Mouse (Mus musculus) midbrain, embryonic 10.5 days (tissue): ENCODE results near the gene Pon2. TPM values are rescaled to one million over a fixed set of nuclear protein-coding genes. Genes with fewer than 3 reads are reported as not detected.
A peak's percentile ranks its signal among the peaks of the same experiment; 100 is the strongest.

Experiments
- DNase-seq: peaks from one replicate; pipeline ENCODE4 v3.0.0-alpha.2; 2017; ENCODE audit warnings: low spot score
- H3K27ac ChIP-seq: fragments of 300-500 bp; sonication (generic); replicated peaks from 2 replicates; pipeline ENCODE4 v1.5.1; 2016; ENCODE audit warnings: mild to moderate bottlenecking
- H3K27me3 ChIP-seq: fragments of 300-500 bp; sonication (generic); 2 replicates; pipeline ENCODE4 v1.6.1; 2016; ENCODE audit warnings: low read depth, mild to moderate bottlenecking; ENCODE audit not compliant: poor library complexity, severe bottlenecking
- H3K36me3 ChIP-seq: fragments of 300-500 bp; sonication (generic); 2 replicates; pipeline ENCODE4 v1.6.1; 2016; ENCODE audit warnings: mild to moderate bottlenecking, moderate library complexity
- H3K4me1 ChIP-seq: fragments of 300-500 bp; sonication (generic); 2 replicates; pipeline ENCODE4 v1.6.1; 2016
- H3K4me3 ChIP-seq: fragments of 300-500 bp; sonication (generic); 2 replicates; pipeline ENCODE4 v1.5.1; 2016; ENCODE audit warnings: mild to moderate bottlenecking, moderate library complexity
- H3K9me3 ChIP-seq: fragments of 300-500 bp; sonication (generic); replicated peaks from 2 replicates; pipeline ENCODE4 v1.6.1; 2016; ENCODE audit warnings: mild to moderate bottlenecking
- WGBS: fragments of 180-500 bp; shearing (Covaris S2); methylation state at CpG from one replicate; pipeline ENCODE4 v1.1.7; 2016; 5-methylcytosine and 5-hydroxymethylcytosine counted together
- polyA plus RNA-seq: library from polyadenylated mRNA; unstranded; fragments of >200 nt; fragmentation: Nextera tagmentation; extraction: Ambion mirVana; gene quantifications from 2 replicates; pipeline ENCODE4 v1.2.1, GENCODE M21; 2016

Gene Pon2
- polyA plus RNA-seq, 1 experiment from 2014 or later, result 31.1 TPM

- no peaks in the 10 kb centered on the region for H3K27me3 ChIP-seq
- 90% methylated on average over 7 of the region's 7 CpGs for WGBS
- 0 out of 2 replicates have a peak, but pooled peaks cover 3% of the 10 kb centered on the region for H3K4me1 ChIP-seq
- no peaks in the 10 kb centered on the region for H3K9me3 ChIP-seq
- H3K4me3 ChIP-seq, result no peak overlapping the region
- H3K27ac ChIP-seq, result peak overlapping the region; percentile 28; the same call in 1 of the 2 replicates
- H3K36me3 ChIP-seq, result no peaks in the 10 kb centered on the region
- DNase-seq, result no peak
Observed at GRCm38 (mm10) chr6:5282418-5282817, 15.8 kb downstream of the Pon2 start.

DNA sequence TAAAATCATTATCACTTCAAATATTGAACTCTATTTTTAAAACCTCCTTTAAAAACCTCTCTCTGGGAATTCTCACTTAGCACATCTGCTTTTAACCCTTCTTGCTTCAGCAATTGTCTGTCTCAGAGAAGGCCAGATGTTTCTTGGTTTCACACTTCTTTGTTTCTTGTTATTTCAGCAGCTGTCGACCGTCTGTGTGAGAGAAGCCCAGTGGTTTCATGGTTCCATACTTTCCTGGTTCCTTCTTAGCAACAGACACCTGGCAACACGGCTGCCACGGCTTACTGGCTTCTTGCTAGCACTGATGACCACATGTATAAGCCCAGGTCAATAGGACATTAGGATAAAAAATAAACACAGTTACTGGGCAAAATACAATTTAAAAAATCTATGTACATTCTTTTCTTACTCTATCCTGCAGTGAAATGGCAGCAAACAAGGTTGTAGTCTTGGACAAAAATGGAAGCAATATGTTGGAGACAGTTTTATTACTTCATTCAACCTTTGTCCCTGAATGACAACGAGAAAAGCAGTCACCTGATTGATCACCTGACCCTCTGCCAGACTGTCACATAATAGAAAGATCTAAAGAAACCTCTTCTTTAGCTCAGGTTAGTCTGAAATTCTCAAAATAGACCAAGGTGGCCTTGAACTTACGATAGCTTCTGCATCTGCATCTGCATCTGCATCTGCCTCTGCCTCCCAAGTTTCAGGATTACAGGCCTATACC is 17.5 kb downstream of the Pon2 start:
- 70% methylated on average over 6 of the region's 6 CpGs for WGBS
- Histone ChIP-seq H3K27me3 (no peaks in the 10 kb centered on the region), H3K27ac (no peak overlapping the region), H3K4me1 (0 out of 2 replicates have a peak, but pooled peaks cover 3% of the 10 kb centered on the region), H3K4me3 (no peak overlapping the region), H3K9me3 (no peaks in the 10 kb centered on the region), H3K36me3 (peaks cover 11% of the 10 kb centered on the region)
- DNase-seq, result no peak

GRCm38 (mm10) chr6:5277972-5278371 is 20.3 kb downstream of the Pon2 start:
- no peaks in the 10 kb centered on the region for H3K9me3 ChIP-seq
- no peaks in the 10 kb centered on the region for H3K27me3 ChIP-seq
- H3K4me3 ChIP-seq, result no peak overlapping the region
- peaks cover 15% of the 10 kb centered on the region for H3K36me3 ChIP-seq
- H3K27ac ChIP-seq, result no peak overlapping the region
- 72% methylated on average over 5 of the region's 5 CpGs for WGBS
- DNase-seq, result no peak
- H3K4me1 ChIP-seq, result 0 out of 2 replicates have a peak, but pooled peaks cover 3% of the 10 kb centered on the region

GRCm38 (mm10) chr6:5269641-5270040 is 28.6 kb downstream of the Pon2 start:
- Histone ChIP-seq H3K36me3 (peaks cover 14% of the 10 kb centered on the region), H3K4me3 (no peak overlapping the region), H3K9me3 (no peaks in the 10 kb centered on the region), H3K27ac (no peak overlapping the region), H3K4me1 (no peaks in the 10 kb centered on the region), H3K27me3 (no peaks in the 10 kb centered on the region)
- no peak for DNase-seq
- WGBS, result 94% methylated on average over 6 of the region's 6 CpGs

DNA sequence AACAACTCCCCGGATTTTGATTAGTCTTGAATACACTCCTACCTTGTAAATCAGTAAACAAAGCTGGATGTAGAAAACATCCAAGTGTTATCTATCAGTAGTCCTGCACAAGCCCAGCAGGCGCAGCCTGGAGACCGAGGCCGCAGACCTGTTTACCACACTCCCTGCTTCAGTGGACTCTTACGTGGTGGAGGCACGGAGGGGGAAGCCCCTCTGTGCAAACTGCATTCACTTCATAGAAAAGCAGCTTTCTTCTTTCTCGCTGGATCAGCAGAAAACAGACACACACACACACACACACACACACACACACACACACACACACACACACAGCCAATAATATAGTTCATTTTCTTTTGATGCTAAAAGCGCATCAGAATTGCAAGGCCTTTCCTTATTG is 33.5 kb downstream of the Pon2 start:
- H3K4me1 ChIP-seq, result no peaks in the 10 kb centered on the region
- H3K9me3 ChIP-seq, result no peaks in the 10 kb centered on the region
- no peak overlapping the region for H3K27ac ChIP-seq
- 0 out of 2 replicates have a peak, but pooled peaks cover 3% of the 10 kb centered on the region for H3K36me3 ChIP-seq
- WGBS, result 77% methylated on average over 8 of the region's 8 CpGs
- no peak for DNase-seq
- H3K27me3 ChIP-seq, result no peaks in the 10 kb centered on the region
- no peak overlapping the region for H3K4me3 ChIP-seq

DNA sequence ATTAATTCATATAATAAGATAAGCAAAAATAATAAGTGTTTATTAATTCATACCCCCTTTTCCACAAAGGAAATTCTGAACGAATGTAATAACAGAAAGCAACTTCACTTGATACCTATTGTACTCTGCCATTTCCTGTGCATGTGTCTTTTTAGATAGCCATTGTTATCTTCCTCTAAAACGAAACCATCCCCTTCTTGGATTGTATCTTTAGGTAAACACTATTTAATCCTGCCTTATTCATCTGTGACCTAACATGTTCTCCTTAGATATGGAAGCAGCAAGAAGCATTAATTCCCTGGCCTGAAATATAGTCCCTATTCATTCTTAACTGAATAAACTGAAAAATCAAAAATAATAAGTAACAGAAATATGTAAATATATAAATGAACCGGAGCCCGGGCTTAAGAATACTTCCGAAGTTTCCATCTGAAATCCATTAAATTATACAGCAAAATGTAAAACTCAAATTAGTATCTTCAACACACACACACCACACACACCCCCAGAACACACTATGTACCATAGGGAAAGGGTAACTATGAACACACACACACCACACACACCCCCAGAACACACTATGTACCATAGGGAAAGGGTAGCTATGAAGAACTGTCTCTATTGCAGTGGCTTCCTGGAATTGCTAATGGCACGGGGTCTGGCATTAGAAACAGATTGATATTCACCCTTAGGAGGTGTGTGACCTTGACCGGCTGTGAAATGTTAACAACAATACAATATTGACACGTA is 34.8 kb downstream of the Pon2 start:
- Histone ChIP-seq H3K36me3 (0 out of 2 replicates have a peak, but pooled peaks cover 3% of the 10 kb centered on the region), H3K4me1 (no peaks in the 10 kb centered on the region), H3K9me3 (no peaks in the 10 kb centered on the region), H3K4me3 (no peak overlapping the region), H3K27ac (no peak overlapping the region), H3K27me3 (no peaks in the 10 kb centered on the region)
- DNase-seq, result no peak
- WGBS, result 91% methylated on average over 8 of the region's 8 CpGs

DNA sequence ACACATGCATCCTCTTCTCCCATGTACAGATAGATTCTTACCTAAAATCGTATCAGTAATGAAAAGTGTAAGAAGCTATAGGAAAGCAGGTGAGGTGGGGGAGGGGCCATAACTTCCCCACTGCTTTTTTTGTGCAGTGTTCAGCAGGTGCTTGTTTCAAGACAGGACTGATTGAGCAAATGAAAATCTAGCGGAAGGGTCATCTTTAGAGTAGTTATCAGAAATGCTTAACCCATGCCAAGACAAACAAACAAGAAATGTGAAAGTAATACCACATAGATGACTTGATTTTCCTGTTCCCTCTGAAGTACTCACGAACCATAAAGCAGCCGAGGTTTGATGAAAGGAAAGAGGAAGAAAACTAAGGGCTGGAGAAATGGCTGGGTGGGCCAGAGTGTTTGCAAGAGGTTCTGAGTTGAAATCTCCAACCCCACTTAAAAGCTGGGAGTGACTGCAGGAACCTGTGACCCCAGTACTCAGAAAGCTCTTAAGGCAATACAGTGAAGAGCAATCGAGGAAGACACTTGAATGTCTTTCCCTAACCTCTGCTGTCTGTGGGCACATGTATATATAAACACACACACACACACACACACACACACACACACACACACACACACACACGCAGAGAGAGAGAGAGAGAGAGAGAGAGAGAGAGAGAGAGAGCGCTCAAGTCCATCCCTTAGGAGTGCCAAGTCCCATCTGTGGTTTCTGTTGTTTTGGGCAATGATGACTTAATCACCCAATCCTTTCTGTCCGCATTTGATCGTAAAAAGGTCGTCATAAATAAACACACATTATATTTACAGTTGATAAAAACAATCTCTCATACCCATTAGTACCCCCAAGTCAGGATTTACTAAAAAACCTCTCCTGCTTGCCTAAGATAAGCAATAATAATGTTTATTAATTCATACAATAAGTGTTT is 35.7 kb downstream of the Pon2 start:
- no peak overlapping the region for H3K4me3 ChIP-seq
- DNase-seq, result no peak
- no peaks in the 10 kb centered on the region for H3K27me3 ChIP-seq
- no peaks in the 10 kb centered on the region for H3K4me1 ChIP-seq
- WGBS, result 84% methylated on average over 9 of the region's 10 CpGs
- H3K9me3 ChIP-seq, result no peaks in the 10 kb centered on the region
- no peaks in the 10 kb centered on the region for H3K36me3 ChIP-seq
- H3K27ac ChIP-seq, result no peak overlapping the region

DNA sequence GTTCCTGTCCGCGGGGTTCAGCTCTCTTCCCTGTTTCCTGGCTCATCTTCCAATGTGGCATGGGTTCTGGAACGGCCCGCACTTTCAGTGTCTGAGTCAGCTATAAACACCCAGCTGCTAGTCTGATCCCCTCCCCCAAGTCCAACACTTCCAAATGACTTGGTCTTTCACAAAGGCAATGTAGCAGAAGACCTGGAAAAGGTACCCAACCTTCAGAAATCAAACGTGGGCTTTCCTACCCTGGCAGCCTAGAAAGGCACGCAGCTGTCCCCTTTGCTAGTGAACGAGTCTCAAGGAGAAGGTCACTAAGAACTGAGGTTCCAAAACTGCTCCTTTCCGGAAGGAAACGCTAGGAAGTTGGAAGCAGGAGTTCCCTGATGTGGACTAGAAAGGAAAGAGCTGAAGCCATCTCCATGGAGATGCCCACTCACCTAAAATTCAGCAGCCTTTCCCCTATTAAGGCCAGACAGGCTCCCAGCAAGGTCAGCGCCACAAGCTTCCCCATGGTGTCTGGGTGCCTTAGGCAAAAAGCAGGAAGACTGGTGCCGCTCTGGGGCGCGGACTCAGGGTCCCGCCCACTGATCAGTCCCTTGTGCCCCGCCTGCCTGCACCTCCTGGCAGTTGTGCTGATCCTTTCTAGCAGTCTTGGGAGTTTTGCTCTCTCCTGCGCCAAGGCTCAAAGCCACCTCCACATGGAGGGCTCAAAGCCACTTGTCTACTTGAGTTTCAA is 42.4 kb downstream of the Pon2 start, which contains the start of gene Pon3:
TSS of gene Pon3 (minus strand) at position 565 of the 730 bp plus-strand sequence.
- Histone ChIP-seq H3K27ac (peak within 1 kb of the TSS; percentile 71), H3K4me3 (peak within 1 kb of the TSS; percentile 44), H3K27me3 (no peaks in the 10 kb centered on the region), H3K4me1 (peaks cover 14% of the 10 kb centered on the region), H3K36me3 (no peaks in the 10 kb centered on the region), H3K9me3 (no peaks in the 10 kb centered on the region)
- peak; percentile 39 for DNase-seq
- WGBS, result 14% methylated on average over 16 of the region's 16 CpGs

DNA sequence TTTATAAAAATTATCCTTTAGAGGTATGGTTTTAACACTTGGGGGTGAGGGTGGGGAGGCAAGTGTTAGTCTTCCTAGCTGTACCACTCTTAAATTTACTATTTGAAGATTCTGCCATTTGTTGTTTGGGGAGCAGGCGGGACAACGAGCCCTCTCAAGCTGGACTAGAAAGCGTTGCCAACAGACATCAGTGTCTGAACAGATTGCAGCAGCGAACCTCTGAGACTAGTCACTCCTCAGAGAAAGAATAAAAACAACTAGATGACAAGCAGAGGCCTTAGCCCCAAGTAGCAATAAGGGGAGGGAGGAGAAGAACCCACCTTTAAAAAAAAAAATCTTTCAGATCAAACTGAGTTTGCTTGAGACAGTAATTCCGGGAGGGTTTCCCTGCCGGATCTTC is 43.0 kb downstream of the Pon2 start:
- DNase-seq, result no peak
- Histone ChIP-seq H3K27me3 (no peaks in the 10 kb centered on the region), H3K4me1 (peaks cover 14% of the 10 kb centered on the region), H3K4me3 (no peak overlapping the region), H3K9me3 (no peaks in the 10 kb centered on the region), H3K36me3 (no peaks in the 10 kb centered on the region), H3K27ac (no peak overlapping the region)
- WGBS, result 73% methylated on average over 6 of the region's 6 CpGs

DNA sequence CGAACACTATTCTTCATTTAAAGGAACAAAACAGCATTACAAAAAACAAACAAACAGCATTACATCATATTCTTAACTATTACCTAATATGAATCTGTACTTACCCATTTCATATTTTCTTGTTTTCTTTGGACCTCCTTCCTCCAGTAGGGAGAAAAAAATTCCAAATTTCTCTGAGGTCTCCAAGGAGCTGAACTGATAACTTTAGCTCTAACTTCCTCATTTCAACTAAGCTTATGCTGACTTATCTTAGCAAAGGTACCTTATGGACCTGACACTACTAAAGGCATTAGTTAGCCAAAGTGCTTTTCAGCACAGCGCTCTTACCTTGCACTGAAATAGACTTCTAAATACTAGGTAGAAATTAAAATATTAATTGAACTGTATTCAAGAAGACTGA is 43.4 kb downstream of the Pon2 start:
- no peak overlapping the region for H3K4me3 ChIP-seq
- H3K27ac ChIP-seq, result no peak overlapping the region
- H3K36me3 ChIP-seq, result no peaks in the 10 kb centered on the region
- DNase-seq, result no peak
- 96% methylated on average over 2 of the region's 2 CpGs for WGBS
- H3K4me1 ChIP-seq, result peaks cover 14% of the 10 kb centered on the region
- H3K27me3 ChIP-seq, result no peaks in the 10 kb centered on the region
- no peaks in the 10 kb centered on the region for H3K9me3 ChIP-seq

GRCm38 (mm10) chr6:5245926-5246325 is 52.3 kb downstream of the Pon2 start:
- Histone ChIP-seq H3K4me3 (no peak overlapping the region), H3K4me1 (no peaks in the 10 kb centered on the region), H3K27me3 (no peaks in the 10 kb centered on the region), H3K9me3 (no peaks in the 10 kb centered on the region), H3K36me3 (no peaks in the 10 kb centered on the region), H3K27ac (no peak overlapping the region)
- WGBS, result 91% methylated on average over 6 of the region's 6 CpGs
- DNase-seq, result no peak

DNA sequence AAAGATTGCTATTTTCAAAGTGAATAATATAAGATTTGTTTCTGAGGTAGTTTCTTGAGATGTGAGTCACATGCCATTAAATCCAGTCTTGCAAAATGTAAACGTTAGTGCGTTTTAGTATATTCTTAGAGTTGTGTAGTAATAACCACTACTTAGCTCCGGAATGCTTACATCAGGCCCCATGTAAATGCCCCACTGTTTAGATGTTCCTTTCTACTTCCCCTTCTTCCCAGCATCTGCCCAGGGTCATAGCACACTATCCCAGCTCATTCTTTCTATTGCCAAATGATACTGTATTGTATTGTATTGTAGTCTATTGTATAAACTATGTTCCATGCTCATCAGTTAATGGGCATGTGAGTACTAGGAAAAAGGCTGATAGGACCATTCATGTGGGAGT is 59.5 kb downstream of the Pon2 start:
- Histone ChIP-seq H3K36me3 (no peaks in the 10 kb centered on the region), H3K4me1 (no peaks in the 10 kb centered on the region), H3K27me3 (no peaks in the 10 kb centered on the region), H3K27ac (no peak overlapping the region), H3K4me3 (no peak overlapping the region), H3K9me3 (no peaks in the 10 kb centered on the region)
- WGBS, result 93% methylated on average over 3 of the region's 3 CpGs
- DNase-seq, result no peak
